Mouse (Mus musculus): Measurements from ENCODE around the gene Abcb5. TPM values are rescaled to one million over a fixed set of nuclear protein-coding genes. Genes with fewer than 3 reads are reported as not detected.
A peak's percentile ranks its signal among the peaks of the same experiment; 100 is the strongest.

The Abcb5 gene
- polyA plus RNA-seq, 1 experiment from 2014 or later: not detected

DNA sequence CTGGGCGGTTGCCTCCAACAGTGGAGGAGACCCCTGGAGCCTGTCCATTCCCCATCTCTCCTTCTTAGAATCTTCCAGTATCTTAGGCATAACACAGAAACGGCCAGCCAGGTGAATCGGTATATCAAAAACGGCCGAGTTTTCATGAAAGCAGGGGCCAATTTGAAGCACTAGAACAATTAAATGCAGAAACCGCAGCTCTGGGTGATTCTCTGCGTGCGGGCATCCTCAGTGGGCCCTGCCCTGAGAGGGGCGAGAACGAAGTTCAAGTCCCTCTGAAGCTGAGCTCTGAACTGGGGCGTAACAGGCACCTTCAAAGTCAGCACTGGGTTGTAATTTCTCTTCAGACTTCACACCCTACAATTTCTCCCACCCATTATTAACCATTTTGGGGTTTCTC is 128.9 kb downstream of the Abcb5 start:
- H3K27me3 ChIP-seq: peaks cover 75% of the 10 kb centered on the region
- H3K9ac ChIP-seq (replicated peaks): 0 out of 2 replicates have a peak overlapping the region, but pooled peaks have one; percentile 58
- 3% methylated on average over 11 of the region's 11 CpGs for WGBS

DNA sequence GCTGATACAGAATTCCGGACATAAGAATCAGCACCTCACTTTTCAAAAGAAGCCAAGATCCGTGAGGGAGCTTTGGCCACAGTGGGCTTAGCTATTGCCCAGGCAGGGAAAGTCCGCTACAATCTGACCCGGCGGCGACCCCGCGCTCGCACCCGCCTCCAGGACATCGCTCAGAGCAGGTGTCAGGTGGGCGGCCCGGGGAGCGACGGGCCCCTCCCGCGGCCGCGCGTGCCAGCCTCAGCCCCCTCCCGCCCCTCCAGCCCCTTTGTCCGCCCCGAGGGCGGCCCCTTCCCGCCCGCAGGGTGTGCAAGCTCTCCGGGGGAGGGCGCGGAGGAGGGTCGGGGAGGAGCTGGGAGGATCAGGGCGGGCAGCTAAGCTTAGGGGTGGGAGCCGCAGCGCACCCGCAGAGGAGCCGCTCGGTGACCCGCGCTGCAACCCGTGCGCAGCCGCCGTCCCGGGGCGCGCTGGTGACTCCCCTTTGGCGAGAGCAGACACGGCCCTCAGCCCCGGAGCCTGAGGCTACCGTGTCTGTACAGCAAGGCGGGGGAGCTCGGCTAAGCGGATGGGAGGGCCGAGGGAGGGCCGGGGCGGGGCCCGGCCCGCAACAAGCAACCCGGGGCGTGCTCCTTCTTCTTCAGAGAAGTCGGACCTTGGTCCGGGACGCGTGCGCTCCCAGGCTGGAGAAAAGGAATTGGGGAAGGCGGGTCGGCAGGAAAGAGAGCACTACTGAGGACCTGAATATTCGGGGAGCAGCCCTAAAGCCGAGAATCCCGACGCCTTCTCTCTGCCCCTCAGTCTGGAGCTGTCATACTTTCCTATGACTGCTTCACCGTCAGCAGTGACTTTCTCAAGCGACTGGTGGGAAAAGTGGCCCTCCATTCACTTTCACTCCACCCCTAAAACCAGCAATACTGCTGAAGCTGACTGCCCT is 129.5 kb downstream of the Abcb5 start:
- under 1% methylated on average over 70 of the region's 72 CpGs for WGBS
- H3K4me1 ChIP-seq (replicated peaks): peaks cover 13% of the 10 kb centered on the region
- peak overlapping the region; percentile 45 for H3K4me3 ChIP-seq (replicated peaks)
- peak overlapping the region; percentile 73 for H3K4me2 ChIP-seq (replicated peaks)
- H3K36me3 ChIP-seq: no peaks in the 10 kb centered on the region
- peaks cover 76% of the 10 kb centered on the region for H3K27me3 ChIP-seq
- H3K9me3 ChIP-seq: no peaks in the 10 kb centered on the region
- no peak overlapping the region for H3K27ac ChIP-seq
- ATAC-seq: peak; percentile 86
- peak overlapping the region; percentile 58 for H3K9ac ChIP-seq (replicated peaks)

More for the DNA sequence above, 128.9 kb downstream of the Abcb5 start:
- H3K4me3 ChIP-seq (replicated peaks): peak overlapping the region; percentile 45
- H3K27ac ChIP-seq: no peak overlapping the region
- 0 out of 2 replicates have a peak, but pooled peaks have one; percentile 22 for ATAC-seq
- no peaks in the 10 kb centered on the region for H3K36me3 ChIP-seq
- H3K4me1 ChIP-seq (replicated peaks): peaks cover 13% of the 10 kb centered on the region
- peak overlapping the region; percentile 73 for H3K4me2 ChIP-seq (replicated peaks)
- H3K9me3 ChIP-seq: no peaks in the 10 kb centered on the region

DNA sequence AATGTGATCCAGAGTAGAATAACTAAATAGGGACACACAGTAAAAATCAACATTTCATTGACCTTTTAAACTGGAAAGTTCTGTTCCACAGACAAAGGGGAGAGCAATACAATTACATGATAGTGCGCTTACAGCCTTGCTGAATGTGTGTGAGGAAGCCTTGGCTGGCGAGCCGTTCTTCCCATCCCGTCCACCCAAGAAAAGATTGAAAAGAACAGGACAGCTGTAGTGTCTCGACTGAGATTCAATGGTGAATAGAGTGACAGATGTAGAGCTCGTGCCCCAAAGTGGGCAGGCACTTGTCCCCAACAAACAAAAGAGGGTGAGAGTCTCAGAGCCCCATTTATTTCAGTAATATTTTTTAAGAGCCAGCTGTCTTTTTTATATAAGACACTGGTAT is 136.3 kb downstream of the Abcb5 start:
- Histone ChIP-seq H3K4me1 (replicated peaks) (no peaks in the 10 kb centered on the region), H3K36me3 (no peaks in the 10 kb centered on the region), H3K4me3 (replicated peaks) (no peak overlapping the region), H3K27ac (no peak overlapping the region), H3K9ac (replicated peaks) (no peak overlapping the region), H3K4me2 (replicated peaks) (no peak overlapping the region), H3K27me3 (peaks cover 25% of the 10 kb centered on the region), H3K9me3 (no peaks in the 10 kb centered on the region)
- 50% methylated on average over 6 of the region's 6 CpGs for WGBS
- ATAC-seq: no peak

Other genes with a start within 250 kb of the Abcb5 start
- 5.7 and 6.5 TPM in 2 replicates for gene Sp8, start 120.1 kb downstream of the Abcb5 start, polyA plus RNA-seq (2015; fragmentation: Nextera tagmentation; extraction: Ambion mirVana)

Measured in midbrain, embryonic 13.5 days (tissue).